ENCODE assay signal across 9 mouse cellular contexts in the genomic region with DNA sequence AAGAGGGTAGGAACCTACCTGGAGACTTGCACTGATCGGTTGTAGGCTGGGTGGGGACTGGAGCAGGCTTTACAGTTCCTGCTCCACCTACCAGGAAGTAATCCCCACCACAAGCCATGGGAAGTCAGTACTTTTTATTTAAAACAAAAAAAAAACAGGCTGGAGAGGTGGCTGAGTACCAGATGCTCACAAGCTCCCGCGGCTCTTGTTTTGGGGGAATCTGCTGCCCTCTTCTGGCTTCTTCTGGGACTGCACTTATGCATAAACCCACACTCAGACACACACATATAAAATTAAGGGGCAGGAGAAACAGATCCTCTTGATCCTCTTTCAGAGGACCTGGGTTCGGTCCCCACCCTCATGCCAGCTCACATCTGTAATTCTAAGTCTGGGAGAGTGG. TPM values are rescaled to one million over a fixed set of nuclear protein-coding genes. Genes with fewer than 3 reads are reported as not detected.
DNase-seq lines count a peak whose midpoint lies in the region; ATAC-seq and TF ChIP-seq lines count a peak whose summit lies in the region.
"Had no signal": no experiment of that assay in that cellular context is flagged by ENCODE, and none has a peak within 500 bp of the region (broad histone marks: within the 10 kb centered on the region; RNA-seq: fewer than 3 reads in every experiment).

No protein-coding gene starts in this region.

- no peak overlapping the region for H3K27ac ChIP-seq in kidney, postnatal 0 days
- no peak overlapping the region for H3K27ac ChIP-seq in kidney, embryonic 15.5 days
- H3K27ac ChIP-seq: stomach, embryonic 15.5 days had no signal

- H3K4me2 ChIP-seq in kidney, postnatal 0 days (ENCODE audit: low read length), result no peak overlapping the region
- no peak overlapping the region for H3K4me2 ChIP-seq in kidney, embryonic 15.5 days
- H3K4me2 ChIP-seq: stomach, embryonic 15.5 days had no signal

- H3K36me3 ChIP-seq in kidney, postnatal 0 days (ENCODE audit: insufficient read depth, low read length), result no peaks in the 10 kb centered on the region
- H3K36me3 ChIP-seq in kidney, embryonic 15.5 days, result no peaks in the 10 kb centered on the region
- H3K36me3 ChIP-seq: stomach, embryonic 15.5 days had no signal

- DNase-seq in adrenal gland, adult (ENCODE audit: inconsistent age in 2 of 2, low spot score in 1 of 2), result peak; percentile 33 to 61
- DNase-seq in adrenal gland, adult 2 months, result no peak
- peak; percentile 35 for DNase-seq in kidney, postnatal 0 days (ENCODE audit: low spot score)
- peak; percentile 87 for DNase-seq in R1 (ENCODE audit: low read depth, low spot score)
- DNase-seq in layer of hippocampus, postnatal 14 days (ENCODE audit: low spot score in 2 of 2), result peak; percentile 31 to 40
- DNase-seq in testis, postnatal 14 days (ENCODE audit: low spot score), result peak; percentile 32
- DNase-seq in cerebellum, adult 11 months, result no peak

- ATAC-seq in kidney, postnatal 0 days (replicated peaks; ENCODE audit: low FRiP score, low read depth), result no peak
- ATAC-seq in kidney, embryonic 15.5 days (replicated peaks; ENCODE audit: low FRiP score), result no peak

- H3K4me1 ChIP-seq in kidney, postnatal 0 days (replicated peaks; ENCODE audit: insufficient read depth, low read length), result peaks cover 6% of the 10 kb centered on the region
- H3K4me1 ChIP-seq in kidney, embryonic 15.5 days, result peaks cover 11% of the 10 kb centered on the region

- H3K27me3 ChIP-seq in kidney, postnatal 0 days (ENCODE audit: insufficient read depth, low read length), result no peaks in the 10 kb centered on the region
- H3K27me3 ChIP-seq in kidney, embryonic 15.5 days, result no peaks in the 10 kb centered on the region
- H3K27me3 ChIP-seq: stomach, embryonic 15.5 days had no signal

- H3K9ac ChIP-seq in kidney, postnatal 0 days (ENCODE audit: low read depth, low read length), result no peak overlapping the region
- no peak overlapping the region for H3K9ac ChIP-seq in kidney, embryonic 15.5 days
- H3K9ac ChIP-seq: stomach, embryonic 15.5 days had no signal

- TF ChIP-seq CTCF in kidney, postnatal 0 days (IDR thresholded peaks at IDR 0.05; ENCODE audit: low read depth), result peak; percentile 64

- 80% methylated on average over 4 of the region's 4 CpGs for WGBS in kidney, postnatal 0 days
- 77% methylated on average over 4 of the region's 4 CpGs for WGBS in kidney, embryonic 15.5 days

- no peaks in the 10 kb centered on the region for H3K9me3 ChIP-seq in kidney, postnatal 0 days (replicated peaks; ENCODE audit: low read length)
- no peaks in the 10 kb centered on the region for H3K9me3 ChIP-seq in kidney, embryonic 15.5 days (replicated peaks)
- H3K9me3 ChIP-seq: stomach, embryonic 15.5 days had no signal

- H3K4me3 ChIP-seq in kidney, postnatal 0 days (replicated peaks; ENCODE audit: low read depth, low read length), result no peak overlapping the region
- H3K4me3 ChIP-seq in kidney, embryonic 15.5 days (replicated peaks), result no peak overlapping the region
- H3K4me3 ChIP-seq: stomach, embryonic 15.5 days had no signal

RNA-seq across cellular contexts. Expression of a gene that starts 27.3 kb away (rescaled TPM):
- under 1 TPM in 1 of 2 experiments, not detected in 1; 0.35 TPM for total RNA-seq in adrenal gland, adult 2 months (2021)
- polyA plus RNA-seq in adrenal gland, adult 2 months (2012; rRNA removed), result not detected in 2 replicates
- 1.0 and 1.8 TPM in 2 replicates for polyA plus RNA-seq in kidney, postnatal 0 days (2015; fragmentation: Nextera tagmentation; extraction: Ambion mirVana)
- 1.8 and 2.2 TPM in 2 replicates for polyA plus RNA-seq in kidney, embryonic 15.5 days (2015; fragmentation: Nextera tagmentation; extraction: Ambion mirVana)
- total RNA-seq in layer of hippocampus, postnatal 14 days (2021), result 1 to 10 TPM in 1 of 2 experiments, under 1 TPM in 1; 0.88 to 1.2 TPM

RNA-seq across cellular contexts. Expression of a gene that starts 39.4 kb away (rescaled TPM):
- total RNA-seq in adrenal gland, adult 2 months (2021), result 10 to 100 TPM in 1 of 2 experiments, 1 to 10 TPM in 1; 8.9 to 16.1 TPM
- polyA plus RNA-seq in adrenal gland, adult 2 months (2012; rRNA removed), result 16.6 and 18.3 TPM in 2 replicates
- 10.4 and 12.1 TPM in 2 replicates for polyA plus RNA-seq in kidney, postnatal 0 days (2015; fragmentation: Nextera tagmentation; extraction: Ambion mirVana)
- polyA plus RNA-seq in kidney, embryonic 15.5 days (2015; fragmentation: Nextera tagmentation; extraction: Ambion mirVana), result 35.2 and 37.4 TPM in 2 replicates
- 1 to 10 TPM; 4.5 to 5.1 TPM for total RNA-seq in layer of hippocampus, postnatal 14 days (2021)

RNA-seq across cellular contexts. Expression of a gene that starts 58.5 kb away (rescaled TPM):
- 100 to 1,000 TPM in 1 of 2 experiments, 10 to 100 TPM in 1; 91.7 to 101 TPM for total RNA-seq in adrenal gland, adult 2 months (2021)
- 87.5 and 133 TPM in 2 replicates for polyA plus RNA-seq in adrenal gland, adult 2 months (2012; rRNA removed)
- polyA plus RNA-seq in kidney, postnatal 0 days (2015; fragmentation: Nextera tagmentation; extraction: Ambion mirVana), result 67.4 and 68.0 TPM in 2 replicates
- polyA plus RNA-seq in kidney, embryonic 15.5 days (2015; fragmentation: Nextera tagmentation; extraction: Ambion mirVana), result 87.0 and 94.9 TPM in 2 replicates
- 100 to 1,000 TPM; 102 TPM for total RNA-seq in layer of hippocampus, postnatal 14 days (2021)

Comparison
In these comparisons a context has a peak if more than half of its experiments do, and no peak if none do; other contexts are left out.
1. DNase-seq: peak in adrenal gland, adult (2 of 2), kidney, postnatal 0 days (single experiment), R1 (single experiment), layer of hippocampus, postnatal 14 days (2 of 2) and testis, postnatal 14 days (single experiment); none in adrenal gland, adult 2 months (single experiment) and cerebellum, adult 11 months (single experiment).